30 mouse cellular contexts compared by ENCODE assay signal in genomic region chr7:70501821-70502220, GRCm38 (mm10).
DNase-seq lines count a peak whose midpoint lies in the region; ATAC-seq and TF ChIP-seq lines count a peak whose summit lies in the region.
"Had no signal": no experiment of that assay in that cellular context is flagged by ENCODE, and none has a peak within 500 bp of the region (broad histone marks: within the 10 kb centered on the region; RNA-seq: fewer than 3 reads in every experiment).

No protein-coding gene starts in this region.

- no peak overlapping the region for H3K4me3 ChIP-seq in heart, adult 2 months
- H3K4me3 ChIP-seq in kidney, postnatal 0 days (replicated peaks; ENCODE audit: low read depth, low read length) = no peak overlapping the region
- no peak overlapping the region for H3K4me3 ChIP-seq in intestine, embryonic 15.5 days (replicated peaks)
- no peak overlapping the region for H3K4me3 ChIP-seq in liver, postnatal 0 days (ENCODE audit: low read depth, low read length)
- H3K4me3 ChIP-seq in midbrain, embryonic 15.5 days = no peak overlapping the region
- H3K4me3 ChIP-seq: embryonic facial prominence, embryonic 13.5 days; forebrain, embryonic 10.5 days; forebrain, embryonic 15.5 days; gastrocnemius, adult 2 months; hindbrain, embryonic 10.5 days; hindbrain, embryonic 15.5 days; layer of hippocampus, adult 2 months; left cerebral cortex, adult 2 months; limb, embryonic 13.5 days; megakaryocyte, embryonic 14.5 days; midbrain, embryonic 12.5 days; neural tube, embryonic 13.5 days had no signal

- no peak overlapping the region for H3K27ac ChIP-seq in heart, adult 2 months
- H3K27ac ChIP-seq in kidney, postnatal 0 days = no peak overlapping the region
- no peak overlapping the region for H3K27ac ChIP-seq in intestine, embryonic 15.5 days
- H3K27ac ChIP-seq in liver, postnatal 0 days (ENCODE audit: low read depth) = 0 out of 2 replicates have a peak overlapping the region, but pooled peaks have one; percentile 2
- H3K27ac ChIP-seq in midbrain, embryonic 15.5 days = no peak overlapping the region
- H3K27ac ChIP-seq: embryonic facial prominence, embryonic 13.5 days; forebrain, embryonic 10.5 days; forebrain, embryonic 15.5 days; gastrocnemius, adult 2 months; hindbrain, embryonic 10.5 days; hindbrain, embryonic 15.5 days; layer of hippocampus, adult 2 months; left cerebral cortex, adult 2 months; limb, embryonic 13.5 days; midbrain, embryonic 12.5 days; neural tube, embryonic 13.5 days had no signal

- H3K36me3 ChIP-seq in heart, adult 2 months (ENCODE audit: control insufficient read depth, insufficient read depth, low read length) = no peaks in the 10 kb centered on the region
- no peaks in the 10 kb centered on the region for H3K36me3 ChIP-seq in kidney, postnatal 0 days (ENCODE audit: insufficient read depth, low read length)
- no peaks in the 10 kb centered on the region for H3K36me3 ChIP-seq in intestine, embryonic 15.5 days
- no peaks in the 10 kb centered on the region for H3K36me3 ChIP-seq in liver, postnatal 0 days (replicated peaks; ENCODE audit: insufficient read depth, low read length)
- H3K36me3 ChIP-seq in midbrain, embryonic 15.5 days (replicated peaks) = no peaks in the 10 kb centered on the region
- H3K36me3 ChIP-seq: embryonic facial prominence, embryonic 13.5 days; forebrain, embryonic 10.5 days; forebrain, embryonic 15.5 days; G1E; hindbrain, embryonic 10.5 days; hindbrain, embryonic 15.5 days; limb, embryonic 13.5 days; midbrain, embryonic 12.5 days; neural tube, embryonic 13.5 days had no signal

- ATAC-seq in kidney, postnatal 0 days (replicated peaks; ENCODE audit: low FRiP score, low read depth) = 0 out of 2 replicates have a peak, but pooled peaks have one; percentile 45
- peak; percentile 60 for ATAC-seq in intestine, embryonic 15.5 days
- ATAC-seq in liver, postnatal 0 days = peak; percentile 95
- ATAC-seq in CD4-positive, CD25-positive, alpha-beta regulatory T cell, adult 4 months = no peak
- ATAC-seq in midbrain, embryonic 15.5 days (replicated peaks) = no peak
- ATAC-seq: forebrain, embryonic 15.5 days; inflammation-experienced regulatory T-cells, adult 6 months; lung, postnatal 0 days had no signal

- H3K4me1 ChIP-seq in heart, adult 2 months (ENCODE audit: control insufficient read depth, insufficient read depth, low read length) = no peaks in the 10 kb centered on the region
- H3K4me1 ChIP-seq in kidney, postnatal 0 days (replicated peaks; ENCODE audit: insufficient read depth, low read length) = peaks cover 5% of the 10 kb centered on the region; the same call in 1 of the 2 replicates
- peaks cover 13% of the 10 kb centered on the region for H3K4me1 ChIP-seq in intestine, embryonic 15.5 days (replicated peaks)
- H3K4me1 ChIP-seq in liver, postnatal 0 days (ENCODE audit: insufficient read depth) = peaks cover 8% of the 10 kb centered on the region
- no peaks in the 10 kb centered on the region for H3K4me1 ChIP-seq in midbrain, embryonic 15.5 days
- H3K4me1 ChIP-seq: forebrain, embryonic 15.5 days; hindbrain, embryonic 15.5 days; megakaryocyte, embryonic 14.5 days; midbrain, embryonic 12.5 days had no signal

- H3K27me3 ChIP-seq in heart, adult 2 months (ENCODE audit: control insufficient read depth, insufficient read depth, low read length) = no peaks in the 10 kb centered on the region
- no peaks in the 10 kb centered on the region for H3K27me3 ChIP-seq in kidney, postnatal 0 days (ENCODE audit: insufficient read depth, low read length)
- H3K27me3 ChIP-seq in intestine, embryonic 15.5 days (replicated peaks) = no peaks in the 10 kb centered on the region
- H3K27me3 ChIP-seq in liver, postnatal 0 days (ENCODE audit: insufficient read depth, low read length) = no peaks in the 10 kb centered on the region
- no peaks in the 10 kb centered on the region for H3K27me3 ChIP-seq in midbrain, embryonic 15.5 days (replicated peaks)
- H3K27me3 ChIP-seq: forebrain, embryonic 15.5 days; hindbrain, embryonic 15.5 days; megakaryocyte, embryonic 14.5 days; midbrain, embryonic 12.5 days; neural tube, embryonic 13.5 days had no signal

- 94% methylated on average over 4 of the region's 4 CpGs for WGBS in heart, adult 2 months
- 65% methylated on average over 4 of the region's 4 CpGs for WGBS in kidney, postnatal 0 days
- 56% methylated on average over 4 of the region's 4 CpGs for WGBS in intestine, embryonic 15.5 days
- 45% methylated on average over 4 of the region's 4 CpGs for WGBS in liver, postnatal 0 days (ENCODE audit: insufficient replicate concordance)
- whole genome bisulfite sequencing in midbrain, embryonic 15.5 days = 89% methylated on average over 4 of the region's 4 CpGs

- H3K9ac ChIP-seq in heart, adult 2 months (ENCODE audit: low read depth, low read length) = no peak overlapping the region
- no peak overlapping the region for H3K9ac ChIP-seq in kidney, postnatal 0 days (ENCODE audit: low read depth, low read length)
- H3K9ac ChIP-seq in intestine, embryonic 15.5 days = no peak overlapping the region
- no peak overlapping the region for H3K9ac ChIP-seq in liver, postnatal 0 days (replicated peaks)
- H3K9ac ChIP-seq in midbrain, embryonic 15.5 days = no peak overlapping the region
- H3K9ac ChIP-seq: embryonic facial prominence, embryonic 13.5 days; forebrain, embryonic 15.5 days; hindbrain, embryonic 15.5 days; limb, embryonic 13.5 days; midbrain, embryonic 12.5 days; neural tube, embryonic 13.5 days had no signal

- H3K9me3 ChIP-seq in kidney, postnatal 0 days (replicated peaks; ENCODE audit: low read length) = no peaks in the 10 kb centered on the region
- no peaks in the 10 kb centered on the region for H3K9me3 ChIP-seq in intestine, embryonic 15.5 days
- H3K9me3 ChIP-seq in liver, postnatal 0 days (ENCODE audit: low read length) = no peaks in the 10 kb centered on the region
- no peaks in the 10 kb centered on the region for H3K9me3 ChIP-seq in midbrain, embryonic 15.5 days
- H3K9me3 ChIP-seq: embryonic facial prominence, embryonic 13.5 days; forebrain, embryonic 10.5 days; forebrain, embryonic 15.5 days; hindbrain, embryonic 10.5 days; hindbrain, embryonic 15.5 days; limb, embryonic 13.5 days; midbrain, embryonic 12.5 days; neural tube, embryonic 13.5 days had no signal

- no peak for TF ChIP-seq POLR2A in heart, adult 2 months (IDR thresholded peaks at IDR 0.05; ENCODE audit: insufficient read depth, low read depth, low read length)

- DNase-seq in heart, adult 11 months = peak; percentile 48
- no peak for DNase-seq in heart, adult 2 months
- peak; percentile 25 for DNase-seq in kidney, postnatal 0 days (ENCODE audit: low spot score)
- DNase-seq in kidney, adult 18-20 months = no peak
- no peak for DNase-seq in liver, postnatal 0 days
- DNase-seq: adrenal gland, adult 8-10 months; cerebellum, postnatal 10 days; gastrocnemius, adult 2 months; heart, postnatal 14 days; lung, adult 18-20 months; lung, postnatal 4 days; right cerebral cortex, postnatal 4 days; thymus, postnatal 4 days had no signal

- no peak for TF ChIP-seq CTCF in heart, adult 2 months (IDR thresholded peaks at IDR 0.05)
- TF ChIP-seq CTCF in kidney, postnatal 0 days (IDR thresholded peaks at IDR 0.05; ENCODE audit: low read depth) = no peak
- TF ChIP-seq CTCF in liver, postnatal 0 days (IDR thresholded peaks at IDR 0.05; ENCODE audit: low read depth) = no peak

- no peak overlapping the region for H3K4me2 ChIP-seq in kidney, postnatal 0 days (ENCODE audit: low read length)
- no peak overlapping the region for H3K4me2 ChIP-seq in intestine, embryonic 15.5 days (replicated peaks)
- H3K4me2 ChIP-seq in liver, postnatal 0 days (ENCODE audit: low read depth, low read length) = no peak overlapping the region
- H3K4me2 ChIP-seq in midbrain, embryonic 15.5 days = no peak overlapping the region
- H3K4me2 ChIP-seq: embryonic facial prominence, embryonic 13.5 days; forebrain, embryonic 15.5 days; hindbrain, embryonic 15.5 days; limb, embryonic 13.5 days; midbrain, embryonic 12.5 days; neural tube, embryonic 13.5 days had no signal

- TF ChIP-seq EP300 in heart, adult 2 months (IDR thresholded peaks at IDR 0.05; ENCODE audit: insufficient read depth, low read depth, low read length) = no peak
- no peak for TF ChIP-seq EP300 in liver, postnatal 0 days (IDR thresholded peaks at IDR 0.05; ENCODE audit: low read depth)

- intact Hi-C loops in heart, adult 2 months (cut with DNase I) = no loop called here

- H3K79me2 ChIP-seq in heart, adult 2 months (replicated peaks; ENCODE audit: control insufficient read depth, insufficient read depth, low read length) = no peaks in the 10 kb centered on the region

Comparison
In these comparisons a context has a peak if more than half of its experiments do, and no peak if none do; other contexts are left out.
1. DNase-seq: peak in heart, adult 11 months (single experiment) and kidney, postnatal 0 days (single experiment); none in heart, adult 2 months (0 of 2), kidney, adult 18-20 months (single experiment) and liver, postnatal 0 days (single experiment).
2. ATAC-seq: peak in kidney, postnatal 0 days (single experiment), intestine, embryonic 15.5 days (single experiment) and liver, postnatal 0 days (single experiment); none in CD4-positive, CD25-positive, alpha-beta regulatory T cell, adult 4 months (single experiment) and midbrain, embryonic 15.5 days (single experiment).